Mouse (Mus musculus) liver, embryonic 14.5 days (tissue): ENCODE results near the gene Arhgef17. TPM values are rescaled to one million over a fixed set of nuclear protein-coding genes. Genes with fewer than 3 reads are reported as not detected.

ENCODE experiments used
- ATAC-seq: fragments of 200-750 bp; cut with Nextera tagmentation; 2 replicates; pipeline ENCODE4 v1.8.0; 2017; ENCODE audit warnings: moderate number of reproducible peaks, mild to moderate bottlenecking, moderate library complexity; ENCODE audit not compliant: insufficient read depth
- DNase-seq, 3 experiments: peaks; one replicate each; pipeline ENCODE4 v3.0.0-alpha.2; 2012 to 2013; ENCODE audit warnings: low read depth in 3 of 3, low spot score in 3 of 3
- H3K27ac ChIP-seq: fragments of 300-500 bp; sonication (generic); 2 replicates; pipeline ENCODE4 v1.5.1; 2014; ENCODE audit warnings: moderate library complexity, mild to moderate bottlenecking, control low read depth, inconsistent platforms
- H3K27me3 ChIP-seq: fragments of 300-500 bp; sonication (generic); 2 replicates; pipeline ENCODE4 v1.6.1; 2014; ENCODE audit warnings: mild to moderate bottlenecking, low read length, moderate library complexity; ENCODE audit not compliant: control insufficient read depth, insufficient read depth
- H3K36me3 ChIP-seq: fragments of 300-500 bp; sonication (generic); replicated peaks from 2 replicates; pipeline ENCODE4 v1.6.1; 2014; ENCODE audit warnings: low read depth; ENCODE audit not compliant: control insufficient read depth, insufficient read depth
- H3K4me1 ChIP-seq, 2 experiments: fragments of 200-500 bp in 1 of 2; fragments of 300-500 bp in 1 of 2; sonication (generic) in 1 of 2; replicated peaks; 2 replicates each; pipeline ENCODE4 v1.6.1; 2012 to 2014; ENCODE audit warnings: antibody characterized with exemption in 1 of 2, inconsistent platforms in 1 of 2, low read length in 1 of 2; ENCODE audit not compliant: control insufficient read depth in 2 of 2, insufficient read depth in 2 of 2
- H3K4me2 ChIP-seq: fragments of 300-500 bp; sonication (generic); 2 replicates; pipeline ENCODE4 v1.6.1; 2014; ENCODE audit warnings: low read depth, mild to moderate bottlenecking, control low read depth, moderate library complexity
- H3K4me3 ChIP-seq, 2 experiments: fragments of 200-500 bp in 1 of 2; fragments of 300-500 bp in 1 of 2; sonication (generic) in 1 of 2; 2 replicates each; pipeline ENCODE4 v1.5.1; 2012 to 2014; ENCODE audit warnings: low read depth in 2 of 2, low read length in 2 of 2, mild to moderate bottlenecking in 2 of 2, control low read depth in 1 of 2, inconsistent platforms in 1 of 2, moderate library complexity in 1 of 2; ENCODE audit not compliant: insufficient read depth in 1 of 2
- H3K9ac ChIP-seq: fragments of 300-500 bp; sonication (generic); replicated peaks from 2 replicates; pipeline ENCODE4 v1.6.1; 2014; ENCODE audit warnings: mild to moderate bottlenecking, control low read depth, moderate library complexity
- H3K9me3 ChIP-seq: fragments of 300-500 bp; sonication (generic); 2 replicates; pipeline ENCODE4 v1.6.1; 2016; ENCODE audit warnings: low read length, mixed read lengths; ENCODE audit not compliant: control insufficient read depth
- CTCF ChIP-seq: IDR thresholded peaks from 2 replicates; pipeline ENCODE4 v1.5.1; 2016; ENCODE audit warnings: antibody characterized with exemption, low read depth, control low read depth
- EP300 ChIP-seq: IDR thresholded peaks from 2 replicates; pipeline ENCODE4 v1.6.1; 2016; ENCODE audit warnings: antibody characterized with exemption, low read depth
- WGBS: fragments of 180-500 bp; shearing (Covaris S2); extraction: QIAGEN DNeasy Blood & Tissue Kit; methylation state at CpG from one replicate; pipeline ENCODE4 v1.1.7; 2014; ENCODE audit not compliant: insufficient replicate concordance; 5-methylcytosine and 5-hydroxymethylcytosine counted together
- polyA plus RNA-seq, 2 experiments: library from polyadenylated mRNA; depleted of rRNA in 1 of 2; stranded (reverse) in 1 of 2; unstranded in 1 of 2; fragments of >200 nt; fragmentation: Nextera tagmentation in 1 of 2; extraction: Ambion mirVana in 1 of 2; gene quantifications; 2 replicates each; pipeline versions ENCODE4 v1.2.1 to v1.2.3; 2012 to 2014

Arhgef17 gene
- polyA plus RNA-seq, 2 experiments: 0.70 to 1.7 TPM

DNA sequence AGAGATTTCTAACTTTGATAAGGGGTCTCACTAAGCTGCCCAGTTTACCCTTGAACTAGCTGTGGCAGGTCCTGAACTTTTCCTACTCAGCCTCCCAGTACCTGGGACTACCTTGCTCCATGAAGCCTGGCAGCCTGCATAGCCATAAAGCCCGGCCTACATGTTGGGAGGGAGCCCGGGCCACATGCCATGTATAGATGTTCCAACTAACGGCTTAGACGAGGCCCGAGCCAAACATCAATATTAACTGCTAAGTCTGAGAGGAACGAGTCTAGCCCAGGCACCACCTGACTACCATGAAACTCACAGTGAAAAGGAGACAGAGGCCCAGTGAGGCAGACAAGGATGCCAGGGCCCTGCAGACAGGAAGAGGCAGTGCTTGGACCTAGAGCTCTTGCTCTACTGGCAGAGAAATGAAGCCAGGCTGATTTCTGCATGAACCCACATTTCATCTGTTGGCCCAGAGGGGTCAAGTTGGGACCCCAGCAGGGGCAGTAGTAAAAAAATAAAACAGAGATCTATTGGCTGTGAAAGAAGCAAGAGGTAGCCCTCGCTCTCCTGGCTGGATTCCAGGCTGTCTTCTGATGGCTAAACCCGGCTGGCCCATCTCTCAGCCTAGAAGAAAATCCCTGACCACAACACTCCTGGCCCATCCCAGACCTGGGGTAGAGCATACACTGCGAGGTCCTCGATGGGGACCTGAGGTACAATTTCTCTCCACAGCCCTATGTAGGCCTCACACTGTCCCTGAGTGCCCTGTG is 25.7 kb downstream of the Arhgef17 start:
- H3K9ac ChIP-seq: no peak overlapping the region
- H3K9me3 ChIP-seq: no peaks in the 10 kb centered on the region
- H3K4me1 ChIP-seq: peaks cover 0 to 9% of the 10 kb centered on the region in 2 experiments; a peak in 2 of 4 replicates
- H3K36me3 ChIP-seq: no peaks in the 10 kb centered on the region
- 67% methylated on average over 10 of the region's 10 CpGs for WGBS
- H3K27ac ChIP-seq: no peak overlapping the region
- no peaks in the 10 kb centered on the region for H3K27me3 ChIP-seq
- DNase-seq (no peak), ATAC-seq (no peak)
- no peak for TF ChIP-seq EP300
- no peak for TF ChIP-seq CTCF
- H3K4me3 ChIP-seq: no peak overlapping the region
- H3K4me2 ChIP-seq: no peak overlapping the region

- no peak for ATAC-seq
- 64% methylated on average over 7 of the region's 7 CpGs for WGBS
- no peak for DNase-seq
- H3K36me3 ChIP-seq: no peaks in the 10 kb centered on the region
- H3K4me2 ChIP-seq: no peak overlapping the region
- no peaks in the 10 kb centered on the region for H3K9me3 ChIP-seq
- no peak for TF ChIP-seq EP300
- TF ChIP-seq CTCF: no peak
- H3K9ac ChIP-seq: no peak overlapping the region
- H3K4me1 ChIP-seq: no peaks in the 10 kb centered on the region
- H3K4me3 ChIP-seq: no peak overlapping the region
- H3K27ac ChIP-seq: no peak overlapping the region
- H3K27me3 ChIP-seq: no peaks in the 10 kb centered on the region
Observed at GRCm38 (mm10) chr7:100905037-100905436, 26.9 kb downstream of the Arhgef17 start.

- H3K36me3 ChIP-seq: no peaks in the 10 kb centered on the region
- H3K27ac ChIP-seq: no peak overlapping the region
- H3K27me3 ChIP-seq: no peaks in the 10 kb centered on the region
- ATAC-seq: no peak
- WGBS: 31% methylated on average over 5 of the region's 5 CpGs
- H3K9ac ChIP-seq: no peak overlapping the region
- no peaks in the 10 kb centered on the region for H3K9me3 ChIP-seq
- no peak overlapping the region for H3K4me2 ChIP-seq
- DNase-seq: no peak
- TF ChIP-seq EP300: no peak
- no peak for TF ChIP-seq CTCF
- no peaks in the 10 kb centered on the region for H3K4me1 ChIP-seq
- H3K4me3 ChIP-seq: no peak overlapping the region
Observed at GRCm38 (mm10) chr7:100904612-100905011, 27.3 kb downstream of the Arhgef17 start.

DNA sequence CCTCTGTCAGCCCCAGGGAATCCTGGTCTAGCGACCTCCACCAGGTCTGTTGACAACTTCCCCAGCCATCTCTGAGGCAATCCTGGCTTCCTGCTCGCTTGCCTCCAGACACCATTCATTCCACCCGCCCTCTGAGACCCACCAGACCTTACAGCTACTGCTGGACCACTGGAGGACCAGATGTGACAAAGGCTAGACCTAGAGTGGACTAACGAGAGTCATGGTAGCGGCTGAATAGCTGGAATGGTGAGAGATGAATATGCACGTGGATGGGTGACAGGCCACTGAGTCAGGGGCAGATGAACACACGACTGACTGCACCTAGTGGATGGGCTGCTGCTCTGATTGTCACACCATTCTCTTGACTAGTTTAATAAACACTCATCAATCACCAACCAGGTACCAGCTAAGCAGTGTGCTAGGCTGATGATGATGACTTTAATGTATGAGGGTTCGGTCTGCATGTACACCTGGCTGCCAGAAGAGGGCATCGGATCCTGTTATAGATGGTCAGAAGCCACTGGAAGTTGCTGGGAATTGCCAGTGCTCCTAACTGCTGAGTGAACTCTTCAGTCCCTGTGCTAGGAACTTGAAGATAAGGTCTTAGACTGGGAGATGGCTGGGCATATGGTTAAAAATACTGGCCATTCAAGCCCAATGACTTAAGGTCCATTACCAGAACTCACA is 29.3 kb downstream of the Arhgef17 start:
- Histone ChIP-seq H3K9ac (no peak overlapping the region), H3K4me2 (no peak overlapping the region), H3K27me3 (no peaks in the 10 kb centered on the region), H3K4me3 (no peak overlapping the region), H3K27ac (no peak overlapping the region), H3K4me1 (no peaks in the 10 kb centered on the region), H3K9me3 (no peaks in the 10 kb centered on the region), H3K36me3 (no peaks in the 10 kb centered on the region)
- DNase-seq (no peak), ATAC-seq (no peak)
- TF ChIP-seq CTCF (peak; percentile 67), EP300 (no peak)
- WGBS: 61% methylated on average over 9 of the region's 9 CpGs

GRCm38 (mm10) chr7:100897828-100898227 is 34.1 kb downstream of the Arhgef17 start:
- Histone ChIP-seq H3K4me2 (no peak overlapping the region), H3K36me3 (no peaks in the 10 kb centered on the region), H3K27me3 (peaks cover 8% of the 10 kb centered on the region), H3K4me1 (no peaks in the 10 kb centered on the region; a peak in 1 of 4 replicates), H3K9me3 (no peaks in the 10 kb centered on the region), H3K4me3 (no peak overlapping the region), H3K27ac (no peak overlapping the region), H3K9ac (no peak overlapping the region)
- WGBS: 73% methylated on average over 5 of the region's 5 CpGs
- ATAC-seq (no peak), DNase-seq (no peak)
- no peak for TF ChIP-seq EP300
- no peak for TF ChIP-seq CTCF
